Mouse (Mus musculus) lung, embryonic 14.5 days (tissue): ENCODE measurements around the gene Rexo2. TPM values are rescaled to one million over a fixed set of nuclear protein-coding genes. Genes with fewer than 3 reads are reported as not detected.
A peak's percentile ranks its signal among the peaks of the same experiment; 100 is the strongest.

Experiments used
- ATAC-seq: fragments of 200-750 bp; cut with Nextera tagmentation; 2 replicates; pipeline ENCODE4 v1.8.0; 2017; ENCODE audit warnings: mild to moderate bottlenecking, moderate TSS enrichment, moderate library complexity; ENCODE audit not compliant: insufficient read depth
- DNase-seq: peaks from one replicate; pipeline ENCODE4 v3.0.0-alpha.2; 2015
- H3K27ac ChIP-seq: fragments of 300-500 bp; sonication (generic); 2 replicates; pipeline ENCODE4 v1.5.1; 2014; ENCODE audit warnings: low read depth, mild to moderate bottlenecking, moderate library complexity
- H3K27me3 ChIP-seq: fragments of 300-500 bp; sonication (generic); 2 replicates; pipeline ENCODE4 v1.6.1; 2014; ENCODE audit warnings: low read length, control low read depth; ENCODE audit not compliant: insufficient read depth
- H3K36me3 ChIP-seq: fragments of 300-500 bp; sonication (generic); 2 replicates; pipeline ENCODE4 v1.6.1; 2014; ENCODE audit warnings: control low read depth; ENCODE audit not compliant: insufficient read depth
- H3K4me1 ChIP-seq: fragments of 300-500 bp; sonication (generic); 2 replicates; pipeline ENCODE4 v1.6.1; 2014; ENCODE audit warnings: antibody characterized with exemption, control low read depth; ENCODE audit not compliant: insufficient read depth
- H3K4me2 ChIP-seq: fragments of 300-500 bp; sonication (generic); 2 replicates; pipeline ENCODE4 v1.6.1; 2014; ENCODE audit warnings: mild to moderate bottlenecking
- H3K4me3 ChIP-seq: fragments of 300-500 bp; sonication (generic); 2 replicates; pipeline ENCODE4 v1.5.1; 2014; ENCODE audit warnings: low read depth, low read length
- H3K9ac ChIP-seq: fragments of 300-500 bp; sonication (generic); 2 replicates; pipeline ENCODE4 v1.6.1; 2014
- H3K9me3 ChIP-seq: fragments of 300-500 bp; sonication (generic); 2 replicates; pipeline ENCODE4 v1.6.1; 2016; ENCODE audit warnings: low read depth, low read length, control low read depth
- CTCF ChIP-seq: IDR thresholded peaks from 2 replicates; pipeline ENCODE4 v1.5.1; 2016; ENCODE audit warnings: antibody characterized with exemption, low read depth
- WGBS: fragments of 180-500 bp; shearing (Covaris S2); extraction: QIAGEN DNeasy Blood & Tissue Kit; methylation state at CpG from one replicate; pipeline ENCODE4 v1.1.7; 2014; 5-methylcytosine and 5-hydroxymethylcytosine counted together
- polyA plus RNA-seq: library from polyadenylated mRNA; unstranded; fragments of >200 nt; fragmentation: Nextera tagmentation; extraction: Ambion mirVana; gene quantifications from 2 replicates; pipeline ENCODE4 v1.2.1, GENCODE M21; 2014

The Rexo2 gene
- polyA plus RNA-seq, 1 experiment from 2014 or later = 87.1 TPM

DNA sequence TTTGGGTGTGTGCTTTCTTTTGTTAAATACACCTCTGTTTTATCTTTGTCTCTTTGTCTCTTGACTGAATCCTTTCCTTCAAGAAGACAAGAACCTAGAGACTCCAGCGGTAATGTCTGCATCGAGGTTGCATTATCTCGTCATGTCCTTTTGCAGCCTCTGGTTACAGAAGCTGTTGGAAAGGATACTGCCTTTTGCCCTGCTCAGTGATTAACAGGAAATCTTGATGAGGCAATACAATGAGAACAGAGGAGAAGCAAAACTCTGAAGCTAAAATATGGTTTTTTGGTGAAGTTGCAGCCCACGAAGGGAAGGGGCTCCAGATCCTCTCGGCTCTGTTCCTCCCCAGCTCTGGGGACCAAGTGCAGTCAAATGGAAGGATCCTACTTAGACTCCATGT, 29.7 kb upstream of the Rexo2 start:
- ATAC-seq (no peak), DNase-seq (no peak)
- Histone ChIP-seq H3K4me2 (no peak overlapping the region), H3K27me3 (0 out of 2 replicates have a peak, but pooled peaks cover under 1% of the 10 kb centered on the region), H3K36me3 (no peaks in the 10 kb centered on the region), H3K9me3 (no peaks in the 10 kb centered on the region), H3K27ac (no peak overlapping the region), H3K4me3 (no peak overlapping the region), H3K4me1 (no peaks in the 10 kb centered on the region), H3K9ac (no peak overlapping the region)
- no peak for TF ChIP-seq CTCF
- 84% methylated on average over 5 of the region's 5 CpGs for WGBS

DNA sequence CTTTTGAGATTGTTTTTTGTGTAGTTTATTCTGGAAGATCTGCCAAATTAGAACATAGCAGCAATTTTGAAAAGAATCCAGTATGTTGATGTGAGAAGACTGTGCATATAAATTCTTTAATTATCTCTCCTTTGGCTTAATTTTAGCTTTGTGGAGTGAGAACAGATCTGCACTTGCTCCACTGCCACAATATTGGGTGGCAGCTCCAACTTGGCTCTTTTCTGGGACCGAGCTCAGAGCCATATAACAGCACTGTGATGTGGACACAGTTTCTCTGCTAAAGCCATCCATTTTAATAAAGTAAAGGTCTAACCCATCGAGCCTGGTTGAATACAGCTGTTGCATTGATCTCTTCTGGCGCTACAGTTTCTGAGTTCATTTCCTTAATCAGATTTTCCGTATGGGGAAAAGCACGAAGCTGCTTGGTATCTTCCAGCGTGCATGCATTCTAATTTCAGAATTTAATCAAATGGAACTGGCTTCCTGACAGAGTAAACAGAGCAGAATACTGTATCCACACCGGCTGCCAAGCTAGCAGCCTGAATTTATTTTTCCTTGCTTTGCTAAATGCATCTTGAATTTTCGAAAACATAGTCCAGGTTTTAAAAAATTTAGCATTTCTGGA, 24.4 kb upstream of the Rexo2 start:
- ATAC-seq (no peak), DNase-seq (no peak)
- TF ChIP-seq CTCF = no peak
- Histone ChIP-seq H3K27me3 (no peaks in the 10 kb centered on the region), H3K9me3 (no peaks in the 10 kb centered on the region), H3K27ac (no peak overlapping the region), H3K36me3 (no peaks in the 10 kb centered on the region), H3K4me2 (no peak overlapping the region), H3K9ac (no peak overlapping the region), H3K4me1 (no peaks in the 10 kb centered on the region), H3K4me3 (no peak overlapping the region)
- 63% methylated on average over 8 of the region's 8 CpGs for WGBS

DNA sequence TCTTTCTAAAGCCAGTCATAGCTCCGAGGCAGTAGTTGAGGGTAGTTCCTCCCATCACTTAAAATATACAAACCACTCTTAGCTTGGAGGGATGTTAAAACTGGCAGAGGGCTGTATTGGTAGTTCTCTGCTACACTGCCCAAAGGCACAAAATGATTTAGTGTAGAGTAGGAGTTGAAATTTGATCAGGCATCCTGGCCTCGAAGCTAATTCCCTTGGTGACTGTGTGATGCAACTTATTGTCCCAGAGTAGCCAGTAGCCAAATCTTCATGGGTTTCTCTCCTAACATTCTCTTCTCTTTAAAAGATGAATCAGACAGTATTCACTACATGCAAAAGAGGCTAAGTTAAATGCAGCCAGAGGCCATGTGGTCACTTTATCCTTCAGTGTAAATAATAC, 22.6 kb upstream of the Rexo2 start:
- DNase-seq = no peak
- Histone ChIP-seq H3K27me3 (no peaks in the 10 kb centered on the region), H3K4me2 (no peak overlapping the region), H3K9ac (no peak overlapping the region), H3K9me3 (no peaks in the 10 kb centered on the region), H3K27ac (no peak overlapping the region), H3K4me1 (no peaks in the 10 kb centered on the region), H3K4me3 (no peak overlapping the region), H3K36me3 (no peaks in the 10 kb centered on the region)
- no peak for ATAC-seq
- WGBS = 52% methylated on average over 2 of the region's 2 CpGs
- no peak for TF ChIP-seq CTCF

DNA sequence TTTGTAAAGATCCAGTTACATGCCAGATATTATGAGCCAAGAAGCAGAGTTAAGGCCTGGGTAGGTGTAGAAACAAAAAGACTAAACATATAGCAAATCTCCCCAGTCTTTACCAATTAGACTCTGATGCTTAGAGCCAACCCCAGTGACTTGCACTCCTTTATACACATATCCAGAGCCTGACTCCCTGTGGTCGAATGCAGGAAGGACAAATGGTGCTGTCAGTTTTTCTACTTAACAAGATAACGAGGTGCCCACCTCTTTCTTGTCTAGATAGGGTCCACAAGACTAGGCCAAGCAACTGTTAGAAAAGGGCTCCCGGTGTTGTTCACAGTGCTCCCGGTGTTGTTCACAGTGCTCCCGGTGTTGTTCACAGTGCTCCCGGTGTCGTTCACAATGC, 20.8 kb upstream of the Rexo2 start:
- Histone ChIP-seq H3K4me3 (no peak overlapping the region), H3K27ac (no peak overlapping the region), H3K4me2 (no peak overlapping the region), H3K4me1 (no peaks in the 10 kb centered on the region), H3K9me3 (no peaks in the 10 kb centered on the region), H3K27me3 (no peaks in the 10 kb centered on the region), H3K36me3 (no peaks in the 10 kb centered on the region), H3K9ac (no peak overlapping the region)
- no peak for ATAC-seq
- 75% methylated on average over 7 of the region's 7 CpGs for WGBS
- DNase-seq = no peak
- no peak for TF ChIP-seq CTCF

DNA sequence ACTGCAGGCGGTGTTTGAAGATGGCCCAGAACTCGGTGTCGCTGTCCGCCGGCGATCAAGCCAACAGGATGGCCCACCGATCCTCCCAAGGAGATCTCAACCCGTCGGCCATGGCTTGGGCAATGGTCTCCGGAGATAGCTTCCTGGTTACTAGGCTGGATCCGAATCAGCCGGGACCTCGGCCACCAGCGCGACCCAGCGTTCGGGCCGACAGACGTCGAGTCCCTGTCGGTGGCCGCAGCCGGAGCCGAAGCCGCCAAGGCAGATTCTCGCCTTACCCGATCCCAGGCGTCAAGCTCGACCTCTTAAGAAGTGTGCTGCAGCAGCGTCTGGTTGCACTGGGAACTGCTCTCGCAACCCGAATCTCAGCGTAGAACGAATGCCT, 15.1 kb upstream of the Rexo2 start:
- Histone ChIP-seq H3K9me3 (no peaks in the 10 kb centered on the region), H3K4me2 (peak overlapping the region; percentile 89), H3K27me3 (no peaks in the 10 kb centered on the region), H3K27ac (peak overlapping the region; percentile 81), H3K9ac (peak overlapping the region; percentile 90), H3K36me3 (peaks cover 34% of the 10 kb centered on the region), H3K4me1 (peaks cover 6% of the 10 kb centered on the region; the same call in 1 of the 2 replicates), H3K4me3 (peak overlapping the region; percentile 82)
- no peak for TF ChIP-seq CTCF
- WGBS = 2% methylated on average over 34 of the region's 34 CpGs
- no peak; the same call in 1 of the 2 replicates for ATAC-seq
- peak; percentile 51 for DNase-seq

DNA sequence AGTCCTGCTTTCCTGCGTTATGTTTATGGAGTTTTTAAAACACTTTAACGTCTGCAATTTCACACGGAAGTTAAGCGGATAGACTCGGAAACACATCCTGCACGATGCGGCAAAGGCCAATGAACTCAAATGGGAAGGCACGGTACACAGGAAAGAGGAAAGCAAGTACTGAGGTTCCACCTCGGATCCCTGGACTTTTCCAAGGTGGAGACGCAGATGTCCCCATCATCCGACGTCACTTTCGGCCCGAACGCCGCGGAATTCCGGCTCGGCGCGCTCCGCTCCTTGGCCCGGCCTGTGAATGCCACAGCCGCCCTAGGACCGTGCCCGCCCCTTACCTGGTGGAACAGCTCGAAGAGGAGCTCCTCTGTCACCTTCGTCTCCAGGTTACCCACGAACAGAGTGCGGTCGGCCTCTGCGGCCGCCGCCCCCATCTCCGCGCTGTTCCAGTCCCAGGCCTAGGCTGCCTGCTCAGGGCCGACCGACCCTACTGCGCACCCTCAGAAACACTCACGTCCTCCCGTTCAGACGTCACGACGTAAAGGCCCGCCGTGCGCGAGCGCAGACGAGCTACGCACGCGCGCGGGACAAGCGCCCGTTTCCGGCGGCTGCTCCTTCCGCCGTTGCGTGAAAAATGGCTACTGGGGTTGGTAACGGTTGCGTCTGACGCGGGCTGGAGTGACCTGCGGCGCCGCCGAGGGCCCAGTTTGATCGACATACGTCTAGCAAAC, 14.6 kb upstream of the Rexo2 start, which contains the start of the genes Rbm7 and Gm5617:
Rbm7 (minus strand) TSS at position 483 of the 731 bp plus-strand sequence.
Gm5617 (plus strand) TSS at position 626 of the 731 bp plus-strand sequence.
- TF ChIP-seq CTCF = no peak
- Histone ChIP-seq H3K27ac (peak within 1 kb of the TSS; percentile 87), H3K9me3 (no peaks in the 10 kb centered on the region), H3K4me3 (peak within 1 kb of the TSS; percentile 82), H3K4me2 (peak within 1 kb of the TSS; percentile 89), H3K36me3 (peaks cover 39% of the 10 kb centered on the region), H3K4me1 (peaks cover 6% of the 10 kb centered on the region; the same call in 1 of the 2 replicates), H3K27me3 (no peaks in the 10 kb centered on the region), H3K9ac (peak within 1 kb of the TSS; percentile 90)
- WGBS = under 1% methylated on average over 72 of the region's 72 CpGs
- DNase-seq = peak; percentile 99
- ATAC-seq = peak; percentile 100
